Mouse (Mus musculus) olfactory bulb, adult 2 months (tissue): Measurements from ENCODE around the gene Rpl38.

Source experiments
- CTCF ChIP-seq: fragments of 200-500 bp; IDR thresholded peaks from 2 replicates; pipeline ENCODE4 v1.5.1; 2012; ENCODE audit warnings: low read depth, mild to moderate bottlenecking, low read length, moderate library complexity; ENCODE audit not compliant: insufficient read depth
- POLR2A ChIP-seq: fragments of 200-500 bp; IDR thresholded peaks from 2 replicates; pipeline ENCODE4 v1.6.1; 2012; ENCODE audit warnings: mild to moderate bottlenecking, low read depth, low read length, moderate library complexity; ENCODE audit not compliant: insufficient read depth

DNA sequence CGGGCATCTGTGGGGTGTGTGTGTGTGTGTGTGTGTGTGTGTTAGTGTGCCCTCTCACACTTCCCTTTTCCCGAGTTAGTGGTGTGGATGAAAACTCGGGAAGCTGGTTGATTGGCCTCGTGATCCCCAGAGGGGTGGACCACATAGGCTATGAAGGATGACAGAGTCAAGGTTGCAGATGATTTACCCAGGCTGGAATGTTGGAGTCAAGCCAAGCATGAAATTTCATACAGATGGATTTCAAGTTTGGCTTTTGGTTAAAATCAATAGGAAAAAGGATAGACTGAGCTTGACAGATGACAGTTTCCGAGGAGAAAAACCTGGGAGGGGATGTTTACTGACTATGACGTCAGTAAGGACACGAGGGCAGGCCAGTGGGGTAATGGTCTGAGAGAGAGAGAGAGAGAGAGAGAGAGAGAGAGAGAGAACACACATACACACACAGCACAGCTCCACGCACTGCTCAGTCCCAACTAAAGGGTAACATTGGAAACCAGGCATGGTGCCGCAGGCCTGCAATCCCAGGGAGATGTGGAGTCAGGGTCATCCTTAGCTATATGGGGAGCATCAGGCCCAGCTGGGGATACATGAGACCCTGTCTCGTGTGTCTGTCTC, 19.4 kb downstream of the Rpl38 start:
- TF ChIP-seq POLR2A (no peak), CTCF (no peak)
